Mouse (Mus musculus): Measurements from ENCODE around the gene Rab19. TPM values are rescaled to one million over a fixed set of nuclear protein-coding genes. Genes with fewer than 3 reads are reported as not detected.

Rab19 gene
- total and polyA plus RNA-seq, 3 experiments = 0.10 TPM; not detected in 2

- no peak overlapping the region for H3K27ac ChIP-seq (ENCODE audit: control insufficient read depth, low read depth, low read length)
- no peaks in the 10 kb centered on the region for H3K27me3 ChIP-seq (ENCODE audit: control insufficient read depth in 1 of 2, insufficient read depth in 2 of 2, low read length in 2 of 2)
Measured at GRCm38 (mm10) chr6:39373301-39373955, 7.5 kb upstream of the Rab19 start.

GRCm38 (mm10) chr6:39376775-39377174, 4.2 kb upstream of the Rab19 start:
- peak overlapping the region; percentile 72 to 87 for H3K4me3 ChIP-seq (ENCODE audit: control insufficient read depth in 1 of 2, insufficient read depth in 1 of 2, low read depth in 2 of 2, low read length in 2 of 2)
- peak overlapping the region; percentile 78 for H3K9ac ChIP-seq (ENCODE audit: control insufficient read depth, low read depth, low read length, poor library complexity, severe bottlenecking)
- peaks cover 5 to 20% of the 10 kb centered on the region in 2 experiments for H3K4me1 ChIP-seq (ENCODE audit: control insufficient read depth in 1 of 2, insufficient read depth in 2 of 2, low read length in 2 of 2)
- TF ChIP-seq USF1 (IDR thresholded peaks at IDR 0.05; ENCODE audit: low read depth, low read length) (no peak), TCF12 (IDR thresholded peaks at IDR 0.05; ENCODE audit: low read depth, low read length) (no peak), TBP (IDR thresholded peaks at IDR 0.05; ENCODE audit: low read depth, low read length) (no peak), E2F4 (IDR thresholded peaks at IDR 0.05; ENCODE audit: borderline replicate concordance, low read depth, low read length) (no peak), NELFE (IDR thresholded peaks at IDR 0.05; ENCODE audit: low read depth, low read length) (no peak), USF2 (IDR thresholded peaks at IDR 0.05; ENCODE audit: borderline replicate concordance in 1 of 2, insufficient read depth in 1 of 2, low read depth in 1 of 2, low read length in 2 of 2) (no peak), MAFK (IDR thresholded peaks at IDR 0.05; ENCODE audit: borderline replicate concordance, low read depth, low read length) (no peak), GATA1 (IDR thresholded peaks at IDR 0.05; ENCODE audit: low read depth, low read length) (no peak), KAT2A (conservative IDR thresholded peaks at IDR 0.05; ENCODE audit: low read depth, low read length) (no peak), POLR2A (IDR thresholded peaks at IDR 0.05; ENCODE audit: control insufficient read depth in 1 of 2, insufficient read depth in 1 of 2, low read depth in 1 of 2, low read length in 2 of 2, poor library complexity in 1 of 2) (no peak), SMC3 (IDR thresholded peaks at IDR 0.05; ENCODE audit: low read depth, low read length) (no peak)
- no peak overlapping the region for H3K27ac ChIP-seq (ENCODE audit: control insufficient read depth, low read depth, low read length)
- peaks cover 0 to 14% of the 10 kb centered on the region in 2 experiments; a peak in 2 of 4 replicates for H3K36me3 ChIP-seq (ENCODE audit: control insufficient read depth in 1 of 2, insufficient read depth in 2 of 2, low read length in 2 of 2)
- H3K9me3 ChIP-seq (replicated peaks; ENCODE audit: insufficient read depth, low read length) = no peaks in the 10 kb centered on the region
- peak; percentile 35 for DNase-seq (ENCODE audit: low read depth, low spot score)
- H3K79me2 ChIP-seq (ENCODE audit: control insufficient read depth, insufficient read depth, low read length, poor library complexity) = no peaks in the 10 kb centered on the region; the same call in 1 of the 2 replicates
- H3K27me3 ChIP-seq (ENCODE audit: control insufficient read depth in 1 of 2, insufficient read depth in 2 of 2, low read length in 2 of 2) = no peaks in the 10 kb centered on the region

More at GRCm38 (mm10) chr6:39373301-39373955, 7.5 kb upstream of the Rab19 start:
- TF ChIP-seq RCOR1 (IDR thresholded peaks at IDR 0.05; ENCODE audit: low read depth, low read length) (no peak), MAFK (IDR thresholded peaks at IDR 0.05; ENCODE audit: borderline replicate concordance, low read depth, low read length) (no peak), ELF1 (IDR thresholded peaks at IDR 0.05; ENCODE audit: low read depth, low read length) (no peak), SIN3A (IDR thresholded peaks at IDR 0.05; ENCODE audit: low read length) (no peak), RAD21 (IDR thresholded peaks at IDR 0.05; ENCODE audit: low read depth, low read length) (no peak), KAT2A (conservative IDR thresholded peaks at IDR 0.05; ENCODE audit: low read depth, low read length) (no peak), HCFC1 (IDR thresholded peaks at IDR 0.05; ENCODE audit: low read depth, low read length) (no peak)
- no peaks in the 10 kb centered on the region for H3K9me3 ChIP-seq (replicated peaks; ENCODE audit: insufficient read depth, low read length)
- H3K36me3 ChIP-seq (ENCODE audit: control insufficient read depth in 1 of 2, insufficient read depth in 2 of 2, low read length in 2 of 2) = peaks cover 0 to 8% of the 10 kb centered on the region in 2 experiments; a peak in 2 of 4 replicates
- peaks cover 5 to 6% of the 10 kb centered on the region in 2 experiments; a peak in 3 of 4 replicates for H3K4me1 ChIP-seq (ENCODE audit: control insufficient read depth in 1 of 2, insufficient read depth in 2 of 2, low read length in 2 of 2)
- H3K9ac ChIP-seq (ENCODE audit: control insufficient read depth, low read depth, low read length, poor library complexity, severe bottlenecking) = no peak overlapping the region
- H3K4me3 ChIP-seq (ENCODE audit: control insufficient read depth in 1 of 2, insufficient read depth in 1 of 2, low read depth in 2 of 2, low read length in 2 of 2) = no peak overlapping the region
- DNase-seq (ENCODE audit: low read depth, low spot score) = no peak
- H3K79me2 ChIP-seq (ENCODE audit: control insufficient read depth, insufficient read depth, low read length, poor library complexity) = no peaks in the 10 kb centered on the region; the same call in 1 of the 2 replicates

All from MEL (cell line).